Mouse (Mus musculus) 416B (cell line): ENCODE data around the gene Smo.
"Not testable (repeated sequence)": the region's sequence is repeated elsewhere in the genome, so short reads cannot be mapped to it uniquely, and the experiment has no call there.

Experiments used
- DNase-seq: peaks from one replicate; pipeline ENCODE4 v3.0.0; 2011; ENCODE audit warnings: low read depth

The Smo gene

GRCm38 (mm10) chr6:29726576-29727200, 8.6 kb upstream of the Smo start:
- DNase-seq: no peak

- DNase-seq: no peak
Measured at GRCm38 (mm10) chr6:29728035-29728434, 7.3 kb upstream of the Smo start.

- DNase-seq: no peak
Measured at GRCm38 (mm10) chr6:29729491-29729890, 5.8 kb upstream of the Smo start.

- DNase-seq: no peak
Measured at GRCm38 (mm10) chr6:29735689-29736451, 567 bp downstream of the Smo start.

- no peak for DNase-seq
Measured at GRCm38 (mm10) chr6:29736610-29737458, 1.5 kb downstream of the Smo start.

- no peak for DNase-seq
Measured at GRCm38 (mm10) chr6:29751466-29752152, 16.3 kb downstream of the Smo start.

GRCm38 (mm10) chr6:29753336-29753735, 18.0 kb downstream of the Smo start:
- DNase-seq: no peak

- no peak for DNase-seq
Measured at GRCm38 (mm10) chr6:29756001-29756400, 20.7 kb downstream of the Smo start.

- DNase-seq: no peak
Measured at GRCm38 (mm10) chr6:29756476-29756875, 21.2 kb downstream of the Smo start.

- DNase-seq: peak; percentile 84
Measured at GRCm38 (mm10) chr6:29758417-29758816, 23.1 kb downstream of the Smo start.

- no peak for DNase-seq
Measured at GRCm38 (mm10) chr6:29759012-29759679, 23.8 kb downstream of the Smo start.

- DNase-seq: not testable (repeated sequence)
Measured at GRCm38 (mm10) chr6:29760397-29760796, 25.1 kb downstream of the Smo start.

- DNase-seq: no peak
Measured at GRCm38 (mm10) chr6:29761282-29761681, 26.0 kb downstream of the Smo start.

GRCm38 (mm10) chr6:29762524-29762923, 27.2 kb downstream of the Smo start:
- DNase-seq: peak; percentile 83

- peak; percentile 64 for DNase-seq
Measured at GRCm38 (mm10) chr6:29766874-29767273, 31.6 kb downstream of the Smo start.

GRCm38 (mm10) chr6:29767813-29768660, 32.7 kb downstream of the Smo start, which contains the start of gene Ahcyl2:
Gene Ahcyl2 (plus strand): TSS chr6:29768011.
- DNase-seq: peak; percentile 98

GRCm38 (mm10) chr6:29768791-29769441, 33.6 kb downstream of the Smo start:
- peak; percentile 56 for DNase-seq

- DNase-seq: no peak
Measured at GRCm38 (mm10) chr6:29770672-29771321, 35.5 kb downstream of the Smo start.

- no peak for DNase-seq
Measured at GRCm38 (mm10) chr6:29772236-29772635, 36.9 kb downstream of the Smo start.
